Mouse (Mus musculus) gastrocnemius, postnatal 36 days (tissue): ENCODE results near the gene Sema3a. TPM values are rescaled to one million over a fixed set of nuclear protein-coding genes. Genes with fewer than 3 reads are reported as not detected.
"Not testable (repeated sequence)": the region's sequence is repeated elsewhere in the genome, so short reads cannot be mapped to it uniquely, and the experiment has no call there.

ENCODE experiments used
- DNase-seq, 2 experiments: peaks; one replicate each; pipeline ENCODE4 v3.0.0; 2022
- intact Hi-C: fragments of 180-260 bp; cut with DNase I; formaldehyde crosslinking; loops from one replicate; pipeline ENCODE4 v1.15.1; 2025
- total RNA-seq, 2 experiments: library from RNA; stranded (reverse); gene quantifications; 2 replicates each; pipeline ENCODE4 v1.2.3; 2021

The Sema3a gene
- total RNA-seq, 2 experiments from 2014 or later = 1.2 to 1.3 TPM

GRCm38 (mm10) chr5:13416960-13417710, 291.9 kb downstream of the Sema3a start:
- intact Hi-C loops = no loop called here

GRCm38 (mm10) chr5:13421276-13421925, 296.2 kb downstream of the Sema3a start:
- DNase-seq = no peak
- intact Hi-C loops = no loop called here

More at GRCm38 (mm10) chr5:13416960-13417710, 291.9 kb downstream of the Sema3a start:
- DNase-seq = no peak

GRCm38 (mm10) chr5:13428702-13429101, 303.5 kb downstream of the Sema3a start:
- intact Hi-C loops = no loop called here
- no peak for DNase-seq

- intact Hi-C loops = no loop called here
- DNase-seq = no peak
Measured at GRCm38 (mm10) chr5:13431827-13432226, 306.6 kb downstream of the Sema3a start.

- intact Hi-C loops = no loop called here
- no peak for DNase-seq
Measured at GRCm38 (mm10) chr5:13432574-13432973, 307.4 kb downstream of the Sema3a start.

GRCm38 (mm10) chr5:13433303-13433702, 308.1 kb downstream of the Sema3a start:
- intact Hi-C loops = no loop called here
- no peak for DNase-seq

GRCm38 (mm10) chr5:13441112-13441511, 315.9 kb downstream of the Sema3a start:
- no peak for DNase-seq
- intact Hi-C loops = no loop called here

- no peak for DNase-seq
- intact Hi-C loops = no loop called here
Measured at GRCm38 (mm10) chr5:13460182-13461001, 335.2 kb downstream of the Sema3a start.

- no peak for DNase-seq
- intact Hi-C loops = no loop called here
Measured at GRCm38 (mm10) chr5:13468856-13469255, 343.6 kb downstream of the Sema3a start.

- intact Hi-C loops = no loop called here
- no peak for DNase-seq
Measured at GRCm38 (mm10) chr5:13469401-13469800, 344.2 kb downstream of the Sema3a start.

GRCm38 (mm10) chr5:13470057-13470905, 345.1 kb downstream of the Sema3a start:
- intact Hi-C loops = no loop called here
- DNase-seq = peak; percentile 14 to 25

- DNase-seq = no peak
- intact Hi-C loops = no loop called here
Measured at GRCm38 (mm10) chr5:13477653-13478052, 352.4 kb downstream of the Sema3a start.

- DNase-seq = no peak
- intact Hi-C loops = no loop called here
Measured at GRCm38 (mm10) chr5:13488671-13489070, 363.5 kb downstream of the Sema3a start.

- DNase-seq = not testable (repeated sequence)
Measured at GRCm38 (mm10) chr5:13495967-13496366, 370.8 kb downstream of the Sema3a start.

GRCm38 (mm10) chr5:13499835-13500234, 374.6 kb downstream of the Sema3a start:
- DNase-seq = no peak
- intact Hi-C loops = no loop called here

More at GRCm38 (mm10) chr5:13495967-13496366, 370.8 kb downstream of the Sema3a start:
- intact Hi-C loops = not testable (repeated sequence)

- intact Hi-C loops = no loop called here
- no peak for DNase-seq
Measured at GRCm38 (mm10) chr5:13505839-13506499, 380.8 kb downstream of the Sema3a start.

GRCm38 (mm10) chr5:13509163-13509562, 383.9 kb downstream of the Sema3a start:
- DNase-seq = no peak
- intact Hi-C loops = no loop called here

- no peak for DNase-seq
- intact Hi-C loops = no loop called here
Measured at GRCm38 (mm10) chr5:13517018-13517417, 391.8 kb downstream of the Sema3a start.

GRCm38 (mm10) chr5:13525597-13525996, 400.4 kb downstream of the Sema3a start:
- intact Hi-C loops = no loop called here
- no peak for DNase-seq

- no peak for DNase-seq
- intact Hi-C loops = no loop called here
Measured at GRCm38 (mm10) chr5:13527037-13527464, 401.8 kb downstream of the Sema3a start.
